In the genomic region with DNA sequence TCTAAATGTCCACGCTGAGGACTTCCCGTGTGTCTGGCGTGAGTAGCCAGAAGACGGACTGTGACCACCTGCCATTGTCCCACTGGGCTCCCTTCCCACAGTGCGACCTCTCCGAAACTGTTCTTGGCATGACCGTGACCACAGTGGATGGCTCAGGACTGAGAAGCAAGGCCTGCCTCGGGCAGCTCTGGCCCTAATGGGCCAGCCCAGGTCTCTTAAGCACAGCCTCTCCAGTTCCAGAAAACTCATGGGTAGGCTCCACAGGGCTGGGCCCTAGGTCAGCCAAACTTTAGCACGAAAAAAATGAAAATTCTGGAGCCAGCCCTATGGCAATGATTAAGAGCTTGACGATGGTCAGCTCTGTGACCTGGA, we compare ENCODE assay signal across 9 mouse cellular contexts. TPM values are rescaled to one million over a fixed set of nuclear protein-coding genes. Genes with fewer than 3 reads are reported as not detected.
DNase-seq lines count a peak whose midpoint lies in the region; ATAC-seq and TF ChIP-seq lines count a peak whose summit lies in the region.
"Had no signal": no experiment of that assay in that cellular context is flagged by ENCODE, and none has a peak within 500 bp of the region (broad histone marks: within the 10 kb centered on the region; RNA-seq: fewer than 3 reads in every experiment).

No protein-coding gene starts in this region.

- ATAC-seq in kidney, postnatal 0 days (replicated peaks; ENCODE audit: low FRiP score, low read depth) = peak; percentile 74
- ATAC-seq in hindbrain, embryonic 12.5 days (ENCODE audit: low FRiP score) = peak; percentile 70

- 53% methylated on average over 10 of the region's 10 CpGs for WGBS in kidney, postnatal 0 days
- WGBS in embryonic facial prominence, embryonic 10.5 days = 56% methylated on average over 10 of the region's 10 CpGs
- WGBS in hindbrain, embryonic 12.5 days = 51% methylated on average over 10 of the region's 10 CpGs
- 60% methylated on average over 10 of the region's 10 CpGs for WGBS in midbrain, embryonic 10.5 days

- TF ChIP-seq CTCF in kidney, postnatal 0 days (IDR thresholded peaks at IDR 0.05; ENCODE audit: low read depth) = no peak

- no peaks in the 10 kb centered on the region for H3K36me3 ChIP-seq in kidney, postnatal 0 days (ENCODE audit: insufficient read depth, low read length)
- H3K36me3 ChIP-seq in embryonic facial prominence, embryonic 10.5 days (replicated peaks) = no peaks in the 10 kb centered on the region
- no peaks in the 10 kb centered on the region for H3K36me3 ChIP-seq in hindbrain, embryonic 12.5 days
- no peaks in the 10 kb centered on the region for H3K36me3 ChIP-seq in midbrain, embryonic 10.5 days

- peak overlapping the region; percentile 73 for H3K4me3 ChIP-seq in kidney, postnatal 0 days (replicated peaks; ENCODE audit: low read depth, low read length)
- H3K4me3 ChIP-seq in embryonic facial prominence, embryonic 10.5 days = peak overlapping the region; percentile 87
- H3K4me3 ChIP-seq in hindbrain, embryonic 12.5 days = peak overlapping the region; percentile 84
- H3K4me3 ChIP-seq in midbrain, embryonic 10.5 days = peak overlapping the region; percentile 82

- H3K27me3 ChIP-seq in kidney, postnatal 0 days (ENCODE audit: insufficient read depth, low read length) = no peaks in the 10 kb centered on the region
- H3K27me3 ChIP-seq in embryonic facial prominence, embryonic 10.5 days (replicated peaks; ENCODE audit: low read depth, poor library complexity, severe bottlenecking) = no peaks in the 10 kb centered on the region
- no peaks in the 10 kb centered on the region for H3K27me3 ChIP-seq in hindbrain, embryonic 12.5 days
- H3K27me3 ChIP-seq in midbrain, embryonic 10.5 days (ENCODE audit: low read depth, poor library complexity, severe bottlenecking) = no peaks in the 10 kb centered on the region

- no peak for DNase-seq in kidney, postnatal 0 days (ENCODE audit: low spot score)
- DNase-seq in kidney, adult 18-20 months = no peak
- no peak for DNase-seq in embryonic facial prominence, embryonic 10.5 days (ENCODE audit: low spot score)
- DNase-seq in midbrain, embryonic 10.5 days (ENCODE audit: low spot score) = no peak
- DNase-seq in frontal cortex, postnatal 10 days (ENCODE audit: low spot score in 2 of 2) = no peak
- no peak for DNase-seq in kidney, adult 8-10 months
- DNase-seq in ovary, postnatal 14 days (ENCODE audit: low spot score) = no peak

- peaks cover 7% of the 10 kb centered on the region; the same call in 1 of the 2 replicates for H3K4me1 ChIP-seq in kidney, postnatal 0 days (replicated peaks; ENCODE audit: insufficient read depth, low read length)
- peaks cover 21% of the 10 kb centered on the region for H3K4me1 ChIP-seq in embryonic facial prominence, embryonic 10.5 days
- H3K4me1 ChIP-seq in hindbrain, embryonic 12.5 days = peaks cover 18% of the 10 kb centered on the region
- H3K4me1 ChIP-seq in midbrain, embryonic 10.5 days = peaks cover 22% of the 10 kb centered on the region

- peak overlapping the region; percentile 89 for H3K4me2 ChIP-seq in kidney, postnatal 0 days (ENCODE audit: low read length)
- peak overlapping the region; percentile 97 for H3K4me2 ChIP-seq in hindbrain, embryonic 12.5 days (replicated peaks)

- H3K9me3 ChIP-seq in kidney, postnatal 0 days (replicated peaks; ENCODE audit: low read length) = no peaks in the 10 kb centered on the region
- no peaks in the 10 kb centered on the region for H3K9me3 ChIP-seq in embryonic facial prominence, embryonic 10.5 days
- no peaks in the 10 kb centered on the region for H3K9me3 ChIP-seq in hindbrain, embryonic 12.5 days (replicated peaks)
- H3K9me3 ChIP-seq in midbrain, embryonic 10.5 days (replicated peaks) = no peaks in the 10 kb centered on the region

- H3K27ac ChIP-seq in kidney, postnatal 0 days = 0 out of 2 replicates have a peak overlapping the region, but pooled peaks have one; percentile 76
- peak overlapping the region; percentile 88 for H3K27ac ChIP-seq in embryonic facial prominence, embryonic 10.5 days (replicated peaks)
- 0 out of 2 replicates have a peak overlapping the region, but pooled peaks have one; percentile 5 for H3K27ac ChIP-seq in hindbrain, embryonic 12.5 days
- peak overlapping the region; percentile 89 for H3K27ac ChIP-seq in midbrain, embryonic 10.5 days (replicated peaks)

- H3K9ac ChIP-seq in kidney, postnatal 0 days (ENCODE audit: low read depth, low read length) = no peak overlapping the region
- peak overlapping the region; percentile 88; the same call in 1 of the 2 replicates for H3K9ac ChIP-seq in hindbrain, embryonic 12.5 days

RNA-seq across cellular contexts. Expression of a gene that starts 6.1 kb away (rescaled TPM):
- 3.2 and 4.0 TPM in 2 replicates for polyA plus RNA-seq in kidney, postnatal 0 days (2015; fragmentation: Nextera tagmentation; extraction: Ambion mirVana)
- 1.5 and 2.1 TPM in 2 replicates for polyA plus RNA-seq in embryonic facial prominence, embryonic 10.5 days (2016; fragmentation: Nextera tagmentation; extraction: Ambion mirVana)
- 1.9 and 2.7 TPM in 2 replicates for polyA plus RNA-seq in hindbrain, embryonic 12.5 days (2016; fragmentation: Nextera tagmentation; extraction: Ambion mirVana)
- 5.3 and 5.5 TPM in 2 replicates for polyA plus RNA-seq in midbrain, embryonic 10.5 days (2016; fragmentation: Nextera tagmentation; extraction: Ambion mirVana)

RNA-seq across cellular contexts. Expression of a gene that starts 59.3 kb away (rescaled TPM):
- polyA plus RNA-seq in kidney, postnatal 0 days (2015; fragmentation: Nextera tagmentation; extraction: Ambion mirVana) = not detected in 2 replicates
- polyA plus RNA-seq in embryonic facial prominence, embryonic 10.5 days (2016; fragmentation: Nextera tagmentation; extraction: Ambion mirVana) = not detected in 2 replicates
- polyA plus RNA-seq in hindbrain, embryonic 12.5 days (2016; fragmentation: Nextera tagmentation; extraction: Ambion mirVana) = not detected in 2 replicates
- not detected in 2 replicates for polyA plus RNA-seq in midbrain, embryonic 10.5 days (2016; fragmentation: Nextera tagmentation; extraction: Ambion mirVana)
- polyA plus RNA-seq: brain, embryonic 14.5 days had no signal

Comparison
In these comparisons a context has a peak if more than half of its experiments do, and no peak if none do; other contexts are left out.
1. H3K27ac ChIP-seq: peak in every context shown above with its lines; median percentile 89 in midbrain, embryonic 10.5 days; 88 in embryonic facial prominence, embryonic 10.5 days; 76 in kidney, postnatal 0 days; 5 in hindbrain, embryonic 12.5 days.